Mouse (Mus musculus) hindbrain, embryonic 12.5 days (tissue): ENCODE results near the gene Them4. TPM values are rescaled to one million over a fixed set of nuclear protein-coding genes. Genes with fewer than 3 reads are reported as not detected.
"Not testable (repeated sequence)": the region's sequence is repeated elsewhere in the genome, so short reads cannot be mapped to it uniquely, and the experiment has no call there.

Experiments used
- ATAC-seq: fragments of 200-750 bp; cut with Nextera tagmentation; 2 replicates; pipeline ENCODE4 v1.8.0; 2017; ENCODE audit warnings: moderate TSS enrichment; ENCODE audit not compliant: low FRiP score
- H3K27ac ChIP-seq: fragments of 300-500 bp; sonication (generic); 2 replicates; pipeline ENCODE4 v1.5.1; 2016; ENCODE audit warnings: mild to moderate bottlenecking
- H3K27me3 ChIP-seq: fragments of 300-500 bp; sonication (generic); 2 replicates; pipeline ENCODE4 v1.6.1; 2016; ENCODE audit warnings: mild to moderate bottlenecking
- H3K36me3 ChIP-seq: fragments of 300-500 bp; sonication (generic); 2 replicates; pipeline ENCODE4 v1.6.1; 2016; ENCODE audit warnings: mild to moderate bottlenecking
- H3K4me1 ChIP-seq: fragments of 300-500 bp; sonication (generic); 2 replicates; pipeline ENCODE4 v1.6.1; 2016
- H3K4me2 ChIP-seq: fragments of 300-500 bp; sonication (generic); replicated peaks from 2 replicates; pipeline ENCODE4 v1.6.1; 2016; ENCODE audit warnings: mild to moderate bottlenecking
- H3K4me3 ChIP-seq: fragments of 300-500 bp; sonication (generic); 2 replicates; pipeline ENCODE4 v1.5.1; 2016; ENCODE audit warnings: mild to moderate bottlenecking
- H3K9ac ChIP-seq: fragments of 300-500 bp; sonication (generic); 2 replicates; pipeline ENCODE4 v1.6.1; 2016; ENCODE audit warnings: mild to moderate bottlenecking, moderate library complexity
- H3K9me3 ChIP-seq: fragments of 300-500 bp; sonication (generic); replicated peaks from 2 replicates; pipeline ENCODE4 v1.6.1; 2016; ENCODE audit warnings: mild to moderate bottlenecking
- WGBS: fragments of 180-500 bp; shearing (Covaris S2); methylation state at CpG from one replicate; pipeline ENCODE4 v1.1.7; 2016; 5-methylcytosine and 5-hydroxymethylcytosine counted together
- polyA plus RNA-seq: library from polyadenylated mRNA; unstranded; fragments of >200 nt; fragmentation: Nextera tagmentation; extraction: Ambion mirVana; gene quantifications from 2 replicates; pipeline ENCODE4 v1.2.1, GENCODE M21; 2016

Them4 gene
- 16.1 and 18.1 TPM in 2 replicates for polyA plus RNA-seq

DNA sequence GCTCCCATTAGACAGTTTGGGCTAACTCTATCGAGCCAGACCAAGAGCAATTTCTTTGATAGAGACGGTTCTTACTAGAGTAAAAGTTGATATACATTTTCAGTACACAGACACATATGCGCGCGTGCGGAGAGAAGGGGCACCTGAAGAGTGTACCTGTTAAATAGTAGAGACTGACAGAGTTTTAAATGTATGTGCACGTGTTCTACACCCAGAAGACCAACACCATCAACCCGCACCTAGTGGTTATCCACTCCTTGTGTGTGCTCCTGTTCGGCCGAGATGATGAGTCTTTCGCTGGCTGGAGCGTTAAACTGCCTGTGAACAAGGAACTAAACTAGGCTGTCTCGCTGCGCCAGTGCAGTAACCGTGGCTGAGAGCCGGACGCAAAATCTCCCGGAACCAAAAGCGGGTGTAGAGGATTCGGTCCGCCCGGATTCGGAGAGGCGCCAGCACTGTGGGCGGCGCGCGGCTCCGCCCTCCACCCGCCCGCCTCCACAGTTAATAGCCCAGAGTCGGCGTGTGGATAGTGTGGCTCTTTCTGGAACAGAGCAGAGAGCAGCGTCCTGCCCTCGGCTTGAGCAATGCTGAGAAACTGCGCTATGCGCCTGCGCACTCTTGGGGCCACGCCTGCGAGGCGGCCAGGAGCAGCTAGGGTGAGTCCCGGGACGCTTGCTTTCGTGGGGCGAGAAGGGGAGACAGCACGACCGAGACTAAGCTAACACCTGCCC is at the start of gene Them4:
Gene Them4 (plus strand): TSS at position 457 of the 731 bp plus-strand sequence.
- ATAC-seq: peak; percentile 98
- WGBS: 3% methylated on average over 47 of the region's 47 CpGs
- Histone ChIP-seq H3K9ac (peak within 1 kb of the TSS; percentile 75), H3K4me1 (peaks cover 8% of the 10 kb centered on the region; the same call in 1 of the 2 replicates), H3K9me3 (no peaks in the 10 kb centered on the region), H3K27me3 (no peaks in the 10 kb centered on the region), H3K4me2 (peak within 1 kb of the TSS; percentile 68), H3K4me3 (peak within 1 kb of the TSS; percentile 64), H3K27ac (peak within 1 kb of the TSS; percentile 79), H3K36me3 (no peaks in the 10 kb centered on the region)

DNA sequence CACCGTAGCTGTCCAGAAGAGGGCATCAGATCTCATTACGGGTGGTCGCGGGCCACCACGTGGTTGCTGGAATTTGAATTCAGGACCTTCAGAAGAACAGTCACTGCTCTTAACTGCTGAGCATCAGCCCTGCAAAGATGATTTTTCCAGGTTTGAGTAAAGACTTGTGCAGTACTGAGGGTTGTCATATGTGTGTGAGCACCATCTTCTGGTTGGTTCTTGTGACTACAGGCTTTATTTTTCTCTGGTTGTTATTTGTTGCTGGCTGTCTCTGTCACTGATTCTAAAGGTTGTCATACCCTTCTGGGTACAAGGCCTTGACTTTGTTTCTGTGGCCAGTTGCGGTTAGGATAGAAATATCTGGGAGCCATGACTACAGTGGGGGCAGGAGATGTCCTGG is 49.3 kb upstream of the Them4 start:
- H3K4me3 ChIP-seq: no peak overlapping the region
- H3K9me3 ChIP-seq: no peaks in the 10 kb centered on the region
- H3K4me1 ChIP-seq: no peaks in the 10 kb centered on the region
- no peaks in the 10 kb centered on the region for H3K27me3 ChIP-seq
- no peak overlapping the region for H3K27ac ChIP-seq
- no peak overlapping the region for H3K9ac ChIP-seq
- no peak overlapping the region for H3K4me2 ChIP-seq
- WGBS: 52% methylated on average over 6 of the region's 6 CpGs
- ATAC-seq: no peak
- no peaks in the 10 kb centered on the region for H3K36me3 ChIP-seq

- not testable (repeated sequence) for H3K27ac ChIP-seq, H3K27me3 ChIP-seq, H3K4me2 ChIP-seq, H3K4me3 ChIP-seq, H3K36me3 ChIP-seq, H3K9ac ChIP-seq, ATAC-seq, H3K9me3 ChIP-seq, H3K4me1 ChIP-seq
- 81% methylated on average over 1 of the region's 1 CpGs for WGBS
Observed at GRCm38 (mm10) chr3:94263736-94264135, 46.2 kb upstream of the Them4 start, which contains the start of gene Gm4778. Gm4778 (plus strand) TSS chr3:94264036.

GRCm38 (mm10) chr3:94275991-94276390 is 33.9 kb upstream of the Them4 start:
- 81% methylated on average over 11 of the region's 11 CpGs for WGBS
- ATAC-seq: no peak

DNA sequence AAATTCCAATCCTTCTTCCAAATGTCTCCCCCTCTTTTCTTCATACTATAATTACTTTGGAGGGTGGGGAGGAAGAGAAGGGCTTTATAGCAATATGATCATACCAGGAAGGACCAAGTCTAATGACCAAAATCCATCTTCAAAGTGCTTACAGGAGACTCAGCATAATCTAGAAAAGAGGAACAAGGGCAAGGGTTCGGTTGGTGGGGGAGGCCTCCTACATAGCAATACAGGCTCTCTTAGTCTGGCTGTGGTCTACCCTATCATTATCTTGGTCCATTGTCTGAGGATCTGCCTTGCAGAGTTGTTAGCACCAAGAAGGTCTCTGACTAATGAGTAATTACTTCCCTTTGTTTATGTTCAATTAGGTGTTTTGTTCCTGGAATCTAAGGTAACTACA is 4.4 kb upstream of the Them4 start:
- H3K9me3 ChIP-seq: no peaks in the 10 kb centered on the region
- no peak overlapping the region for H3K4me3 ChIP-seq
- no peak overlapping the region for H3K4me2 ChIP-seq
- WGBS: 77% methylated on average over 1 of the region's 1 CpGs
- H3K4me1 ChIP-seq: peaks cover 3% of the 10 kb centered on the region; the same call in 1 of the 2 replicates
- no peaks in the 10 kb centered on the region for H3K36me3 ChIP-seq
- H3K27me3 ChIP-seq: no peaks in the 10 kb centered on the region
- no peak overlapping the region for H3K27ac ChIP-seq
- ATAC-seq: no peak
- H3K9ac ChIP-seq: no peak overlapping the region

More at GRCm38 (mm10) chr3:94275991-94276390, 33.9 kb upstream of the Them4 start:
- H3K27me3 ChIP-seq: no peaks in the 10 kb centered on the region
- no peak overlapping the region for H3K27ac ChIP-seq
- H3K9ac ChIP-seq: no peak overlapping the region
- no peaks in the 10 kb centered on the region for H3K4me1 ChIP-seq
- no peaks in the 10 kb centered on the region for H3K9me3 ChIP-seq
- no peak overlapping the region for H3K4me2 ChIP-seq
- H3K4me3 ChIP-seq: no peak overlapping the region
- H3K36me3 ChIP-seq: no peaks in the 10 kb centered on the region

- Histone ChIP-seq H3K4me2 (no peak overlapping the region), H3K27me3 (no peaks in the 10 kb centered on the region), H3K27ac (no peak overlapping the region), H3K36me3 (no peaks in the 10 kb centered on the region), H3K4me3 (no peak overlapping the region), H3K9ac (no peak overlapping the region), H3K4me1 (peaks cover 8% of the 10 kb centered on the region; the same call in 1 of the 2 replicates), H3K9me3 (no peaks in the 10 kb centered on the region)
- ATAC-seq: no peak
Observed at GRCm38 (mm10) chr3:94306975-94307374, 2.9 kb upstream of the Them4 start.

GRCm38 (mm10) chr3:94310491-94310890 is 602 bp downstream of the Them4 start:
- peak overlapping the region; percentile 79 for H3K27ac ChIP-seq
- H3K9ac ChIP-seq: peak overlapping the region; percentile 75
- no peaks in the 10 kb centered on the region for H3K36me3 ChIP-seq
- peaks cover 8% of the 10 kb centered on the region; the same call in 1 of the 2 replicates for H3K4me1 ChIP-seq
- H3K4me2 ChIP-seq: peak overlapping the region; percentile 68
- peak overlapping the region; percentile 64 for H3K4me3 ChIP-seq
- H3K9me3 ChIP-seq: no peaks in the 10 kb centered on the region
- H3K27me3 ChIP-seq: 0 out of 2 replicates have a peak, but pooled peaks cover 3% of the 10 kb centered on the region
- ATAC-seq: 0 out of 2 replicates have a peak, but pooled peaks have one; percentile 7
- 54% methylated on average over 7 of the region's 7 CpGs for WGBS

GRCm38 (mm10) chr3:94310911-94311310 is 1.0 kb downstream of the Them4 start:
- whole genome bisulfite sequencing: 75% methylated on average over 6 of the region's 6 CpGs
- Histone ChIP-seq H3K4me1 (peaks cover 8% of the 10 kb centered on the region; the same call in 1 of the 2 replicates), H3K9ac (peak overlapping the region; percentile 75; the same call in 1 of the 2 replicates)

DNA sequence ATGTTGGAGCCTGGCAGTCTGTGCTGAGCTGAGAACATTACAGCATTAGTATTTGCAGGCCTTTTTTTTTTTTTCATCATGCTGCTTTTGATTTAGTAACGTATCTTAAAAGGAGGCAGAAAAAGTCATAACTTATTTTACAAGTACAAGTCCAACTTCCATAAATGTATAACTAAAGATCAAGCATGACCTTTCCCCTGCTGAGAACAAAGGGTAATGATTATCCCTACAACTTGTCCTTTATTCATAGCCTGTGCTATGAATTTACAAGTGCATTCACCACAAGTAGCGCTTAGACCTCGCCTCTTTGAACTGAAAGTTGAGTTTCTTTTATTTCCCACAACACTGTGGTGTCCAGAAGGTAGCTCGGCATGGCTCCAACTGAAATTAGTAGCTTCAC is 1.5 kb downstream of the Them4 start:
- Histone ChIP-seq H3K9ac (no peak overlapping the region), H3K27ac (no peak overlapping the region), H3K9me3 (no peaks in the 10 kb centered on the region), H3K4me1 (peaks cover 8% of the 10 kb centered on the region; the same call in 1 of the 2 replicates), H3K36me3 (no peaks in the 10 kb centered on the region), H3K27me3 (0 out of 2 replicates have a peak, but pooled peaks cover 3% of the 10 kb centered on the region), H3K4me2 (no peak overlapping the region), H3K4me3 (no peak overlapping the region)
- no peak for ATAC-seq
- 84% methylated on average over 4 of the region's 4 CpGs for WGBS

More at GRCm38 (mm10) chr3:94310911-94311310, 1.0 kb downstream of the Them4 start:
- H3K9me3 ChIP-seq: no peaks in the 10 kb centered on the region
- ATAC-seq: no peak
- no peak overlapping the region for H3K27ac ChIP-seq
- H3K4me2 ChIP-seq: peak overlapping the region; percentile 68
- peak overlapping the region; percentile 64 for H3K4me3 ChIP-seq
- 0 out of 2 replicates have a peak, but pooled peaks cover 3% of the 10 kb centered on the region for H3K27me3 ChIP-seq
- no peaks in the 10 kb centered on the region for H3K36me3 ChIP-seq

- Histone ChIP-seq H3K4me1 (no peaks in the 10 kb centered on the region), H3K4me2 (no peak overlapping the region), H3K4me3 (no peak overlapping the region), H3K9me3 (no peaks in the 10 kb centered on the region), H3K27me3 (no peaks in the 10 kb centered on the region), H3K27ac (no peak overlapping the region), H3K9ac (no peak overlapping the region), H3K36me3 (0 out of 2 replicates have a peak, but pooled peaks cover 6% of the 10 kb centered on the region)
- no peak for ATAC-seq
- WGBS: 63% methylated on average over 3 of the region's 3 CpGs
Observed at GRCm38 (mm10) chr3:94328681-94329080, 18.8 kb downstream of the Them4 start.

- no peak overlapping the region for H3K4me2 ChIP-seq
- H3K4me3 ChIP-seq: no peak overlapping the region
- ATAC-seq: no peak
- H3K9ac ChIP-seq: no peak overlapping the region
- no peaks in the 10 kb centered on the region for H3K9me3 ChIP-seq
- no peak overlapping the region for H3K27ac ChIP-seq
- 90% methylated on average over 4 of the region's 4 CpGs for WGBS
- 0 out of 2 replicates have a peak, but pooled peaks cover 6% of the 10 kb centered on the region for H3K36me3 ChIP-seq
- no peaks in the 10 kb centered on the region for H3K27me3 ChIP-seq
- no peaks in the 10 kb centered on the region for H3K4me1 ChIP-seq
Observed at GRCm38 (mm10) chr3:94334442-94334841, 24.6 kb downstream of the Them4 start.

DNA sequence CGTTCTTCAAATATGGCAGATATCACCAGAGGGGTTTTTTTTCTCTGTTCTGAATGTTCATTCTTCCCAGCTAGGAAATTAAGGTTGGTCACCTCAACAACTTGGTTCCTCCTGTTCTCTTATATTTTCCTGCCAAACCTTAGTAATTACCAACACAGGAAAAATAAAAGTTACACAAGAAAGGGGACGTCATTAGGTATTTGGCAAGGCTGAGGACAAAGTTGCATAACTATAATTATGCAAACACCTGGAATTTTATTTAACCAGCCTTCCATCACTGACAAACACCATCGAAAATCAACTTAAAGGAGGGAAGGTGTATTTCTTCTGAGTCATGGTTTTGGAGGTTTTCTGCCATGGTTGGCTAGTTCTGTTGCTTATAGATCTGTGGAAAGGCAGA is 28.6 kb downstream of the Them4 start:
- no peak overlapping the region for H3K4me3 ChIP-seq
- no peaks in the 10 kb centered on the region for H3K36me3 ChIP-seq
- H3K9ac ChIP-seq: no peak overlapping the region
- ATAC-seq: no peak
- no peak overlapping the region for H3K27ac ChIP-seq
- no peaks in the 10 kb centered on the region for H3K27me3 ChIP-seq
- no peaks in the 10 kb centered on the region for H3K4me1 ChIP-seq
- no peaks in the 10 kb centered on the region for H3K9me3 ChIP-seq
- 85% methylated on average over 3 of the region's 3 CpGs for WGBS
- no peak overlapping the region for H3K4me2 ChIP-seq
